Mouse (Mus musculus): ENCODE data around the gene Cdk20. TPM values are rescaled to one million over a fixed set of nuclear protein-coding genes. Genes with fewer than 3 reads are reported as not detected.

Cdk20 gene
- polyA plus RNA-seq (2015; fragmentation: Nextera tagmentation; extraction: Ambion mirVana) = 5.3 and 6.5 TPM in 2 replicates

GRCm38 (mm10) chr13:64432017-64432995 is at the start of gene Cdk20:
TSS of gene Cdk20 (plus strand) at chr13:64432314.

Other genes with a start within 250 kb of the Cdk20 start
- gene Cdc14b, start 157.0 kb upstream of the Cdk20 start, polyA plus RNA-seq (2015; fragmentation: Nextera tagmentation; extraction: Ambion mirVana) = 2.6 and 2.8 TPM in 2 replicates
- gene Aaed1, start 119.6 kb upstream of the Cdk20 start, polyA plus RNA-seq (2015; fragmentation: Nextera tagmentation; extraction: Ambion mirVana) = 49.1 and 53.8 TPM in 2 replicates
- gene Ctsl, start 61.4 kb upstream of the Cdk20 start, polyA plus RNA-seq (2015; fragmentation: Nextera tagmentation; extraction: Ambion mirVana) = 149 and 163 TPM in 2 replicates
- gene Fam240b, start 65.5 kb downstream of the Cdk20 start, polyA plus RNA-seq (2015; fragmentation: Nextera tagmentation; extraction: Ambion mirVana) = 0.35 and 0.53 TPM in 2 replicates

Data from skeletal muscle tissue, postnatal 0 days (tissue).